Mouse (Mus musculus): Measurements from ENCODE around the gene Ghrh.

- TF ChIP-seq CTCF (IDR thresholded peaks at IDR 0.05; ENCODE audit: extremely low read depth, insufficient read depth, low read length) (no peak), POLR2A (IDR thresholded peaks at IDR 0.05; ENCODE audit: extremely low read depth, insufficient read depth, low read length) (no peak)
These were observed 19.5 kb upstream of the Ghrh start for GRCm38 (mm10) chr2:157366762-157367161.

Measured in cortical plate, adult 2 months (tissue).